Mouse (Mus musculus) hindbrain, embryonic 11.5 days (tissue): ENCODE data around the gene Tbc1d8b. TPM values are rescaled to one million over a fixed set of nuclear protein-coding genes. Genes with fewer than 3 reads are reported as not detected.

Experiments
- polyA plus RNA-seq: library from polyadenylated mRNA; unstranded; fragments of >200 nt; fragmentation: Nextera tagmentation; extraction: Ambion mirVana; gene quantifications from 2 replicates; pipeline ENCODE4 v1.2.1, GENCODE M21; 2014

Gene Tbc1d8b
- polyA plus RNA-seq, 1 experiment from 2014 or later = 0.88 TPM

Other genes with a start within 250 kb of the Tbc1d8b start
- gene D330045A20Rik, start 204.6 kb upstream of the Tbc1d8b start, polyA plus RNA-seq = 2.4 and 2.8 TPM in 2 replicates
- gene Rnf128, start 121.7 kb upstream of the Tbc1d8b start, polyA plus RNA-seq = 1.8 and 2.6 TPM in 2 replicates
- 0.28 TPM in 1 of 2 replicates, not detected in the other for gene Gm15013, start 29.5 kb downstream of the Tbc1d8b start, polyA plus RNA-seq
- gene Ripply1, start 97.4 kb downstream of the Tbc1d8b start, polyA plus RNA-seq = not detected in 2 replicates
- 0.40 and 0.77 TPM in 2 replicates for gene Cldn2, start 115.8 kb downstream of the Tbc1d8b start, polyA plus RNA-seq
- gene Morc4, start 186.7 kb downstream of the Tbc1d8b start, polyA plus RNA-seq = 7.5 and 9.4 TPM in 2 replicates